Mouse (Mus musculus): ENCODE results near the gene Etv4.

Etv4 gene

GRCm38 (mm10) chr11:101786651-101787050 lies 1.5 kb upstream of the Etv4 start:
- peak; percentile 67 for DNase-seq (ENCODE audit: low read depth, low spot score)

- DNase-seq (ENCODE audit: low read depth, low spot score), result peak; percentile 93
Measured at GRCm38 (mm10) chr11:101785852-101786205, 658 bp upstream of the Etv4 start.

- DNase-seq (ENCODE audit: low read depth, low spot score), result peak; percentile 87
Measured at GRCm38 (mm10) chr11:101784488-101785142, 556 bp downstream of the Etv4 start.

- DNase-seq (ENCODE audit: low read depth, low spot score), result peak; percentile 59
Measured at GRCm38 (mm10) chr11:101784072-101784471, 1.1 kb downstream of the Etv4 start.

GRCm38 (mm10) chr11:101783584-101783983 lies 1.6 kb downstream of the Etv4 start:
- no peak for DNase-seq (ENCODE audit: low read depth, low spot score)

- DNase-seq (ENCODE audit: low read depth, low spot score), result no peak
Measured at GRCm38 (mm10) chr11:101783135-101783534, 2.0 kb downstream of the Etv4 start.

GRCm38 (mm10) chr11:101776846-101777245 lies 8.3 kb downstream of the Etv4 start:
- DNase-seq (ENCODE audit: low read depth, low spot score), result peak; percentile 32

- peak; percentile 100 for DNase-seq (ENCODE audit: low read depth, low spot score)
Measured at GRCm38 (mm10) chr11:101772449-101772848, 12.7 kb downstream of the Etv4 start.

- DNase-seq (ENCODE audit: low read depth, low spot score), result peak; percentile 92
Measured at GRCm38 (mm10) chr11:101772027-101772426, 13.1 kb downstream of the Etv4 start.

GRCm38 (mm10) chr11:101770266-101770665 lies 14.9 kb downstream of the Etv4 start:
- no peak for DNase-seq (ENCODE audit: low read depth, low spot score)

GRCm38 (mm10) chr11:101768721-101769120 lies 16.4 kb downstream of the Etv4 start:
- DNase-seq (ENCODE audit: low read depth, low spot score), result peak; percentile 29

- DNase-seq (ENCODE audit: low read depth, low spot score), result no peak
Measured at GRCm38 (mm10) chr11:101767326-101767725, 17.8 kb downstream of the Etv4 start.

GRCm38 (mm10) chr11:101764546-101764945 lies 20.6 kb downstream of the Etv4 start:
- no peak for DNase-seq (ENCODE audit: low read depth, low spot score)

GRCm38 (mm10) chr11:101763723-101764122 lies 21.4 kb downstream of the Etv4 start:
- DNase-seq (ENCODE audit: low read depth, low spot score), result peak; percentile 81

GRCm38 (mm10) chr11:101759530-101759929 lies 25.6 kb downstream of the Etv4 start:
- DNase-seq (ENCODE audit: low read depth, low spot score), result no peak

GRCm38 (mm10) chr11:101758431-101758830 lies 26.7 kb downstream of the Etv4 start:
- no peak for DNase-seq (ENCODE audit: low read depth, low spot score)

GRCm38 (mm10) chr11:101757366-101757765 lies 27.8 kb downstream of the Etv4 start:
- no peak for DNase-seq (ENCODE audit: low read depth, low spot score)

GRCm38 (mm10) chr11:101756616-101757015 lies 28.6 kb downstream of the Etv4 start:
- no peak for DNase-seq (ENCODE audit: low read depth, low spot score)

- DNase-seq (ENCODE audit: low read depth, low spot score), result no peak
Measured at GRCm38 (mm10) chr11:101733596-101733995, 51.6 kb downstream of the Etv4 start.

- DNase-seq (ENCODE audit: low read depth, low spot score), result peak; percentile 100
Measured at GRCm38 (mm10) chr11:101732518-101733440, 52.4 kb downstream of the Etv4 start, which contains the start of gene Dhx8. TSS of gene Dhx8 (plus strand) at chr11:101732919.

- DNase-seq (ENCODE audit: low read depth, low spot score), result no peak
Measured at GRCm38 (mm10) chr11:101729308-101729707, 55.9 kb downstream of the Etv4 start.

GRCm38 (mm10) chr11:101726765-101727164 lies 58.4 kb downstream of the Etv4 start:
- DNase-seq (ENCODE audit: low read depth, low spot score), result no peak

GRCm38 (mm10) chr11:101725043-101725442 lies 60.1 kb downstream of the Etv4 start:
- no peak for DNase-seq (ENCODE audit: low read depth, low spot score)

All from R1 (cell line).